Mouse (Mus musculus) lung, embryonic 14.5 days (tissue): ENCODE measurements around the gene Atp5j2. TPM values are rescaled to one million over a fixed set of nuclear protein-coding genes. Genes with fewer than 3 reads are reported as not detected.

Source experiments
- ATAC-seq: fragments of 200-750 bp; cut with Nextera tagmentation; 2 replicates; pipeline ENCODE4 v1.8.0; 2017; ENCODE audit warnings: mild to moderate bottlenecking, moderate TSS enrichment, moderate library complexity; ENCODE audit not compliant: insufficient read depth
- DNase-seq: peaks from one replicate; pipeline ENCODE4 v3.0.0-alpha.2; 2015
- H3K27ac ChIP-seq: fragments of 300-500 bp; sonication (generic); 2 replicates; pipeline ENCODE4 v1.5.1; 2014; ENCODE audit warnings: low read depth, mild to moderate bottlenecking, moderate library complexity
- H3K27me3 ChIP-seq: fragments of 300-500 bp; sonication (generic); 2 replicates; pipeline ENCODE4 v1.6.1; 2014; ENCODE audit warnings: low read length, control low read depth; ENCODE audit not compliant: insufficient read depth
- H3K36me3 ChIP-seq: fragments of 300-500 bp; sonication (generic); 2 replicates; pipeline ENCODE4 v1.6.1; 2014; ENCODE audit warnings: control low read depth; ENCODE audit not compliant: insufficient read depth
- H3K4me1 ChIP-seq: fragments of 300-500 bp; sonication (generic); 2 replicates; pipeline ENCODE4 v1.6.1; 2014; ENCODE audit warnings: antibody characterized with exemption, control low read depth; ENCODE audit not compliant: insufficient read depth
- H3K4me2 ChIP-seq: fragments of 300-500 bp; sonication (generic); 2 replicates; pipeline ENCODE4 v1.6.1; 2014; ENCODE audit warnings: mild to moderate bottlenecking
- H3K4me3 ChIP-seq: fragments of 300-500 bp; sonication (generic); 2 replicates; pipeline ENCODE4 v1.5.1; 2014; ENCODE audit warnings: low read depth, low read length
- H3K9ac ChIP-seq: fragments of 300-500 bp; sonication (generic); 2 replicates; pipeline ENCODE4 v1.6.1; 2014
- H3K9me3 ChIP-seq: fragments of 300-500 bp; sonication (generic); 2 replicates; pipeline ENCODE4 v1.6.1; 2016; ENCODE audit warnings: low read depth, low read length, control low read depth
- CTCF ChIP-seq: IDR thresholded peaks from 2 replicates; pipeline ENCODE4 v1.5.1; 2016; ENCODE audit warnings: antibody characterized with exemption, low read depth
- WGBS: fragments of 180-500 bp; shearing (Covaris S2); extraction: QIAGEN DNeasy Blood & Tissue Kit; methylation state at CpG from one replicate; pipeline ENCODE4 v1.1.7; 2014; 5-methylcytosine and 5-hydroxymethylcytosine counted together
- polyA plus RNA-seq: library from polyadenylated mRNA; unstranded; fragments of >200 nt; fragmentation: Nextera tagmentation; extraction: Ambion mirVana; gene quantifications from 2 replicates; pipeline ENCODE4 v1.2.1, GENCODE M21; 2014

Atp5j2 gene
- polyA plus RNA-seq, 1 experiment from 2014 or later = 564 TPM

- H3K27me3 ChIP-seq = no peaks in the 10 kb centered on the region
- H3K4me2 ChIP-seq = no peak overlapping the region
- H3K36me3 ChIP-seq = peaks cover 9% of the 10 kb centered on the region
- WGBS = 44% methylated on average over 3 of the region's 3 CpGs
- H3K9ac ChIP-seq = no peak overlapping the region
- DNase-seq (no peak), ATAC-seq (no peak)
- TF ChIP-seq CTCF = no peak
- no peak overlapping the region for H3K4me3 ChIP-seq
- no peak overlapping the region for H3K27ac ChIP-seq
- no peaks in the 10 kb centered on the region; the same call in 1 of the 2 replicates for H3K4me1 ChIP-seq
- H3K9me3 ChIP-seq = no peaks in the 10 kb centered on the region
Measured at GRCm38 (mm10) chr5:145202446-145202845, 10.6 kb upstream of the Atp5j2 start.

GRCm38 (mm10) chr5:145201321-145201991, 9.6 kb upstream of the Atp5j2 start, which contains the start of gene Zkscan14:
Gene Zkscan14 (minus strand): TSS chr5:145201868.
- DNase-seq (peak; percentile 95), ATAC-seq (peak; percentile 23; the same call in 1 of the 2 replicates)
- H3K4me1 ChIP-seq = no peaks in the 10 kb centered on the region; the same call in 1 of the 2 replicates
- peak within 1 kb of the TSS; percentile 32; the same call in 1 of the 2 replicates for H3K27ac ChIP-seq
- peak within 1 kb of the TSS; percentile 92 for H3K4me2 ChIP-seq
- H3K9me3 ChIP-seq = no peaks in the 10 kb centered on the region
- H3K36me3 ChIP-seq = 0 out of 2 replicates have a peak, but pooled peaks cover 6% of the 10 kb centered on the region
- WGBS = 1% methylated on average over 37 of the region's 37 CpGs
- no peak for TF ChIP-seq CTCF
- peak within 1 kb of the TSS; percentile 74 for H3K4me3 ChIP-seq
- peak within 1 kb of the TSS; percentile 79 for H3K9ac ChIP-seq
- H3K27me3 ChIP-seq = no peaks in the 10 kb centered on the region

GRCm38 (mm10) chr5:145200387-145200786, 8.5 kb upstream of the Atp5j2 start:
- no peaks in the 10 kb centered on the region for H3K27me3 ChIP-seq
- no peak overlapping the region for H3K27ac ChIP-seq
- H3K9me3 ChIP-seq = no peaks in the 10 kb centered on the region
- DNase-seq (no peak), ATAC-seq (no peak)
- no peak for TF ChIP-seq CTCF
- WGBS = 76% methylated on average over 7 of the region's 7 CpGs
- H3K4me2 ChIP-seq = peak overlapping the region; percentile 92
- peaks cover 12% of the 10 kb centered on the region for H3K36me3 ChIP-seq
- no peak overlapping the region for H3K9ac ChIP-seq
- no peaks in the 10 kb centered on the region for H3K4me1 ChIP-seq
- peak overlapping the region; percentile 74; the same call in 1 of the 2 replicates for H3K4me3 ChIP-seq

GRCm38 (mm10) chr5:145190875-145191798, 725 bp downstream of the Atp5j2 start:
- Histone ChIP-seq H3K27ac (peak overlapping the region; percentile 92), H3K36me3 (peaks cover 39% of the 10 kb centered on the region), H3K27me3 (no peaks in the 10 kb centered on the region), H3K9ac (peak overlapping the region; percentile 96), H3K9me3 (no peaks in the 10 kb centered on the region), H3K4me1 (peaks cover 2% of the 10 kb centered on the region; the same call in 1 of the 2 replicates), H3K4me3 (peak overlapping the region; percentile 90), H3K4me2 (peak overlapping the region; percentile 96)
- DNase-seq = peak; percentile 94
- ATAC-seq = peak; percentile 88
- WGBS = under 1% methylated on average over 41 of the region's 41 CpGs
- TF ChIP-seq CTCF = no peak

GRCm38 (mm10) chr5:145190373-145190772, 1.5 kb downstream of the Atp5j2 start:
- Histone ChIP-seq H3K27me3 (no peaks in the 10 kb centered on the region), H3K9ac (peak overlapping the region; percentile 96), H3K4me2 (peak overlapping the region; percentile 96), H3K36me3 (peaks cover 40% of the 10 kb centered on the region), H3K9me3 (no peaks in the 10 kb centered on the region), H3K27ac (peak overlapping the region; percentile 92; the same call in 1 of the 2 replicates), H3K4me3 (peak overlapping the region; percentile 90), H3K4me1 (peaks cover 2% of the 10 kb centered on the region; the same call in 1 of the 2 replicates)
- DNase-seq (no peak), ATAC-seq (0 out of 2 replicates have a peak, but pooled peaks have one; percentile 3)
- TF ChIP-seq CTCF = no peak
- WGBS = 34% methylated on average over 5 of the region's 5 CpGs

- TF ChIP-seq CTCF = no peak
- peaks cover 2% of the 10 kb centered on the region; the same call in 1 of the 2 replicates for H3K4me1 ChIP-seq
- no peaks in the 10 kb centered on the region for H3K9me3 ChIP-seq
- DNase-seq (no peak), ATAC-seq (no peak)
- H3K27ac ChIP-seq = no peak overlapping the region
- peak overlapping the region; percentile 96 for H3K4me2 ChIP-seq
- peaks cover 38% of the 10 kb centered on the region for H3K36me3 ChIP-seq
- H3K27me3 ChIP-seq = no peaks in the 10 kb centered on the region
- H3K4me3 ChIP-seq = no peak overlapping the region
- H3K9ac ChIP-seq = no peak overlapping the region
- WGBS = 93% methylated on average over 6 of the region's 6 CpGs
Measured at GRCm38 (mm10) chr5:145189416-145189815, 2.4 kb downstream of the Atp5j2 start.

GRCm38 (mm10) chr5:145185244-145185643, 6.6 kb downstream of the Atp5j2 start:
- no peak for ATAC-seq
- Histone ChIP-seq H3K27ac (no peak overlapping the region), H3K4me3 (no peak overlapping the region), H3K36me3 (peaks cover 75% of the 10 kb centered on the region), H3K9me3 (no peaks in the 10 kb centered on the region), H3K4me2 (no peak overlapping the region), H3K9ac (no peak overlapping the region), H3K4me1 (no peaks in the 10 kb centered on the region; the same call in 1 of the 2 replicates), H3K27me3 (no peaks in the 10 kb centered on the region)
- WGBS = 93% methylated on average over 2 of the region's 2 CpGs
- TF ChIP-seq CTCF = no peak
- no peak for DNase-seq
